Mouse (Mus musculus) heart, adult 2 months (tissue): Measurements from ENCODE around the gene Ano10.

ENCODE experiments used
- CTCF ChIP-seq: fragments of 200-600 bp; IDR thresholded peaks from 2 replicates; pipeline ENCODE4 v1.8.1; 2022; ENCODE audit warnings: antibody characterized with exemption, mild to moderate bottlenecking, moderate library complexity
- EP300 ChIP-seq: fragments of 200-500 bp; IDR thresholded peaks from 2 replicates; pipeline ENCODE4 v1.6.1; 2011; ENCODE audit warnings: low read depth, low read length, control low read depth; ENCODE audit not compliant: insufficient read depth
- POLR2A ChIP-seq: fragments of 200-500 bp; IDR thresholded peaks from 2 replicates; pipeline ENCODE4 v1.6.1; 2011; ENCODE audit warnings: mild to moderate bottlenecking, low read depth, low read length, control low read depth; ENCODE audit not compliant: insufficient read depth

DNA sequence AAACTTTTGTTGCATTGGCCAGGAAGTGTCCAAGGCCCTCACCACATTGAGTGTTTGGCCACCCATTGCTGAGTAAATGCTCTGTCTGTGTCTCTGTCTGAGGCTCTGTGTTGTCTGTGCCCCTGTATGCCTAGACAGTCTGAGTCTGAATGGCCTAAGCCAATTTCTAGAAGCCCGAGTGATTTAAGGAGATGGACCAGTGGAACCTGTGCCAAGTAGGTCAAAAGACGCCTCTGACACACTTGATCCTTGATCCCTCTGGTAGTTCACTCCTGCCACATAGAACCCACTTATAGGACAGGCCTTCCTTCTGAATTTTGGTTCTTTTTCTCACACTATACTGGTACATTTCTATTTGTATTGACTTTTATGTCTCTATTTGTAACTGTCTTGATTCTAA lies 17.6 kb downstream of the Ano10 start:
- no peak for TF ChIP-seq CTCF
- TF ChIP-seq POLR2A, result no peak
- TF ChIP-seq EP300, result no peak
